Mouse (Mus musculus): ENCODE measurements around the gene Reps2. TPM values are rescaled to one million over a fixed set of nuclear protein-coding genes. Genes with fewer than 3 reads are reported as not detected.

The Reps2 gene
- polyA plus RNA-seq, 1 experiment: 0.01 TPM

DNA sequence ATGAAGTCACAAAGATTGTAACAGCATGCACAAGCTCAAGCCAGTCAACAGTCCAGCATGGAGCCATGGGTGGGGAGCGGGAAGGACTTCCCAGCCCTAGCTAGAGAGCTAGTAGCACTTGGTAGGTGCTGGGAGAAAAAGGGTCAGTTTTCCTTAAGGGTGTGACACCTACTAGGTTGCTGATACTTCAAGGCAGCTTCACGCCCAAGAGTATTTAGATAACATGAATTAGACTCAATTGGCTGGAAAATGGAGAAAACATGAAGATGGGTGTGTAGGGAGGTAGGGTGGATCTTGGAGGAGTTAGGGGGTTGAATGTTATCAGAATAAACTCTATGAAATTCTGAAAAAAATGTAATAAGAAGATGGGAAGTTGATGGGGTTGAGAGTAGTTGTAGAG lies 37.3 kb downstream of the Reps2 start:
- Histone ChIP-seq H3K9me3 (ENCODE audit: control insufficient read depth, low read length) (no peaks in the 10 kb centered on the region), H3K27me3 (ENCODE audit: control insufficient read depth) (no peaks in the 10 kb centered on the region), H3K36me3 (ENCODE audit: control insufficient read depth) (no peaks in the 10 kb centered on the region), H3K4me1 (ENCODE audit: control insufficient read depth) (peaks cover 6% of the 10 kb centered on the region), H3K4me3 (replicated peaks) (no peak overlapping the region)
- no peak for TF ChIP-seq TAL1 (IDR thresholded peaks at IDR 0.05; ENCODE audit: low read length)
- no peak for TF ChIP-seq GATA1 (IDR thresholded peaks at IDR 0.05; ENCODE audit: low read length)

DNA sequence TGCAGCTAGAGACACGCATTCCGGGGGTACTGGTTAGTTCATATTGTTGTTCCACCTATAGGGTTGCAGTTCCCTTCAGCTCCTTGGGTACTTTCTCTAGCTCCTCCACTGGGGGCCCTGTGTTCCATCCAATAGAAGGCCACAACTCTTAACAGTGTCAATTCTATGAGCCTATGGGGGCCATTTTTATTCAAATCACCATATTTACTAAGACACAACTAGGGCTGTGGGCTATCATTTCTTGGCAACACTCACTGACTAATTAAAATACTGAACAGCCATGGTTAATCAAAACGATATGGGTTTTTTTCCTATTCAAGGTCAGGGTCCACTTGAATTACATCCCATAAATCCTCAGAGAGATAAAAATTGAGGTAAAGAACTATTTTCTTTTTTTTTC lies 43.8 kb downstream of the Reps2 start:
- Histone ChIP-seq H3K4me1 (ENCODE audit: control insufficient read depth) (no peaks in the 10 kb centered on the region), H3K27me3 (ENCODE audit: control insufficient read depth) (no peaks in the 10 kb centered on the region), H3K9me3 (ENCODE audit: control insufficient read depth, low read length) (no peaks in the 10 kb centered on the region), H3K4me3 (replicated peaks) (no peak overlapping the region), H3K36me3 (ENCODE audit: control insufficient read depth) (no peaks in the 10 kb centered on the region)
- TF ChIP-seq GATA1 (IDR thresholded peaks at IDR 0.05; ENCODE audit: low read length) (no peak), TAL1 (IDR thresholded peaks at IDR 0.05; ENCODE audit: low read length) (no peak)

DNA sequence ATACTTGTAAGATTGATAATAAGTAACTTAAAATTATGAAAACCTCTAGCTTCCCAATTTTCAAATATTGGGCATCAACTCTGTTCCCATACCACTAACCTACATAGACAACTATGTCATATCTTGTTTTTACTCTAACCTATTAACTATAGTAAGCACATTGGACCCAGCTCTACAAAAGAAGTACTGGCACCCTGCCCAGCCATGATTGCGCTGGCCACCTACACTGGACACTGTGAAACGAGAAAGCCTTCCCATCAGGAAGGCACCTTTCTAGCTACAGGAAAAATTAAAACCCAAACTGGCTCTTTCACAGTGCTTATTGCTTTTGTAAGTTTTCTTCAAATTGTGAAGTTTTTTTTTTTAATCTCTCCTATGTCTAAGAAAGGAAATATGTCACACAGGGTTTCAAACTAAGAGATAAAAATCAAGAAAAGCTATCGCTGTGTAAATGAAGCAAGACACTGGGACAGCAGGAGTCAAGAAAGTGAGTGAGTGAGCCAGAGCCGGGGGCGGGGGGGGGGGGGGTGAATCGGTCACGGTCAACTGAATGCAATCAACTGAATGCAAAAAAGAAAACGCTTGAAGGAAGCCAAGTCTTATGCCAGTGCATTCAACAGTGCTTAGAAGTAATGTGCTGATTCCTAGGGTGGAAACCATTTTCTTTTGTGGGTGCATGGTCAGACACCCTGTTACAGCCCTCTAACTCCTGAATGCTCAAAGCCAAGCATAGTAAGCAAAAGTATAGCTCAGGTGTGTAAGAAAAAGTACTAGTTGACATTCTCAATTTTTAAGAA lies 52.2 kb downstream of the Reps2 start:
- Histone ChIP-seq H3K4me3 (replicated peaks) (no peak overlapping the region), H3K4me1 (ENCODE audit: control insufficient read depth) (no peaks in the 10 kb centered on the region), H3K27me3 (ENCODE audit: control insufficient read depth) (no peaks in the 10 kb centered on the region), H3K9me3 (ENCODE audit: control insufficient read depth, low read length) (no peaks in the 10 kb centered on the region), H3K36me3 (ENCODE audit: control insufficient read depth) (no peaks in the 10 kb centered on the region)
- TF ChIP-seq GATA1 (IDR thresholded peaks at IDR 0.05; ENCODE audit: low read length) (no peak), TAL1 (IDR thresholded peaks at IDR 0.05; ENCODE audit: low read length) (no peak)

DNA sequence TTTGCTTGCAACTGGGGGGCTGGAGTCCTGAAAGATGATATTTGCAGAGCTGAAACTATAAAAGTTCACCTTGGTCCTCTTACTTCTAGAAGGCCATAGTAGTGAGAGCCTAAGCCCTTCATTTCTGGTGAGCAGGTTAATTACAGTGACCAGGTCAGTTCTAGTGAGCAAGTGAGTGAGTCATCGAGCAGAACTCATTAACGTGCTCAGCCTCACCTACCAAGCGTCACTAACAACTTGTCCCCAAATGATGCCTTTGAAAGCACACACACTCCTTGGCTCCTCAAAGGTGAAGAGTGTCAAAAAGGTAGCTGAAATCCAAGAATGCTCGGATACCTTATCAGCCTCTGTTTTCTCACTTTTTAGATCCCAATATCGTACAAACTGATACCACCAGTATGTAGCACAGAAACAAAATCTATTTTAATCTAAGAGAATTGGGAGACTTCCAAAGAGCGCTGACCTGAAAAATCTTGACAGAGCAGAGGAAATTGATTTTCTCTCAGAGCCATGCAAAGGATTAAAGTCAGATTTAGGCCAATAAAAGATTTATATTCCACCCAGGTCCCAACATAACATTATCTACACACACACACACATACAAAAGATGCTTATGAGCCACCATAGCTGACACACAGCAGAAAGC lies 53.2 kb downstream of the Reps2 start:
- Histone ChIP-seq H3K27me3 (ENCODE audit: control insufficient read depth) (no peaks in the 10 kb centered on the region), H3K36me3 (ENCODE audit: control insufficient read depth) (no peaks in the 10 kb centered on the region), H3K4me1 (ENCODE audit: control insufficient read depth) (no peaks in the 10 kb centered on the region), H3K9me3 (ENCODE audit: control insufficient read depth, low read length) (no peaks in the 10 kb centered on the region), H3K4me3 (replicated peaks) (no peak overlapping the region)
- no peak for TF ChIP-seq GATA1 (IDR thresholded peaks at IDR 0.05; ENCODE audit: low read length)
- no peak for TF ChIP-seq TAL1 (IDR thresholded peaks at IDR 0.05; ENCODE audit: low read length)

DNA sequence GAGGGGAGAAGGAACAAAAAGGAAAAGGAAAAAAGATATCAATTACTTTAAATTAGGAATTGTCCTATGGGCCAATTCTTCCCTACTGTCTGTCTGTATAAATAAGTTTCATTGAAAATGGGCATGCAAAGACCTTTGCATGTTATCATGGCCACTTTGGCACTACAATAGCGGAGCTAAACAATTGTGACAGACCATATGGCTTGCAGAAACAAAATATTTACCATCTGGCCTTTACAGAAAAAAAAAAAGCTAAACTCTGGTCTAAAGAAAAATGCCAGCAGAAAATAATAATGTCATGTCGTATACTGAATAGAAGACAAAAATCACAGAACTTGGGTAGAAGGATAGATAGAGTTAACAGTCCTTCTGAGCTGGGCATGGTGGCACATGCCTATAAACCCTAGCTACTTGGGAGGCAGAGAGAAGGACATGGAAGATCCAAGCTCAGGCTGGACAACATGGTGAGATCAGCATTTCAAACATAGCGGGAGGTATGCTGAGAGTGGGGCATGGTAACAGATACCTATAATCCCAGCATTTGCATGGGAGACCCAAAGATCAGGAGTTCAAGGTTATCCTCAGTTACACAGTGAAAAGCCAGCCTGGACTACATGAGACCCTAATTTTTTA lies 54.2 kb downstream of the Reps2 start:
- no peaks in the 10 kb centered on the region for H3K36me3 ChIP-seq (ENCODE audit: control insufficient read depth)
- TF ChIP-seq GATA1 (IDR thresholded peaks at IDR 0.05; ENCODE audit: low read length): no peak
- no peak for TF ChIP-seq TAL1 (IDR thresholded peaks at IDR 0.05; ENCODE audit: low read length)
- no peaks in the 10 kb centered on the region for H3K4me1 ChIP-seq (ENCODE audit: control insufficient read depth)
- no peaks in the 10 kb centered on the region for H3K27me3 ChIP-seq (ENCODE audit: control insufficient read depth)
- no peaks in the 10 kb centered on the region for H3K9me3 ChIP-seq (ENCODE audit: control insufficient read depth, low read length)
- H3K4me3 ChIP-seq (replicated peaks): no peak overlapping the region

DNA sequence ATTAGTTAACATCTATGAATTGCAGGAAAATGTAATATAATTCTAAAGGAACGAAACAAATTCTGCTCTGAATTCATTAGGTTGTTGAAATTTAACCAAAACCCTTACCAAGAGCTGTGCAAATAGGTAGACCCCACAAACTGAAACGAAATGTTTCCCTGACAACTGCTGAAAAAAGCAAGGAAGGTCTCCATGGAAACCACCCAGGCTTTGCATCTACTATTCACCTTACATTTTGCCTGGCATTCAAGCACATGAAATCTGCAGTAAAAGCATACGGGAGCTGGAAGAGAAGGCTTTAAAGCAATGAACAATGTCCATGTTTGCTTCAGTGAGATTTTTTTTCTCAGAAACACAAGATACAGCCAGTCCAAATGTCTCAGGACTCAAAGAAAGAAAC lies 59.1 kb downstream of the Reps2 start:
- no peaks in the 10 kb centered on the region for H3K36me3 ChIP-seq (ENCODE audit: control insufficient read depth)
- H3K4me1 ChIP-seq (ENCODE audit: control insufficient read depth): no peaks in the 10 kb centered on the region
- H3K27me3 ChIP-seq (ENCODE audit: control insufficient read depth): peaks cover 2% of the 10 kb centered on the region; the same call in 1 of the 2 replicates
- no peak overlapping the region for H3K4me3 ChIP-seq (replicated peaks)
- no peak for TF ChIP-seq TAL1 (IDR thresholded peaks at IDR 0.05; ENCODE audit: low read length)
- no peak for TF ChIP-seq GATA1 (IDR thresholded peaks at IDR 0.05; ENCODE audit: low read length)
- H3K9me3 ChIP-seq (ENCODE audit: control insufficient read depth, low read length): no peaks in the 10 kb centered on the region

DNA sequence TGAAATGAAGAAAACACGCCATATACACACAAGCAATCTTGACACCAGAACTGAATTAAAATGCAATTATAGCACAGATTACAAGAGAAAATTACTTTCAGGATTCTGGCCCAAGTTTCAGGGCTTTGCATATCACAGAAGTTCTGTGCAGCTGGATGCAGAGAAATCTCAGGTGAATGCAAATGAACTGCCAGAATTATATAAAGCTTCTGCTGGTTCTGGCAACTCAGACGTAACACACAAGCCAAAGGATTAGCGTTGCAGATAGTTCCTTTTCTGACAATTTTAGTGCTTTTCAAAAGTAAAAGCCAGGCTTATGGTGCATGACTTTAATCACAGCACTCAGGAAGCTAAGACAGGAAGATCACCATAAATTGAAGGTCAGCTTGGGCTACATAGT lies 62.9 kb downstream of the Reps2 start:
- Histone ChIP-seq H3K36me3 (ENCODE audit: control insufficient read depth) (no peaks in the 10 kb centered on the region), H3K4me3 (replicated peaks) (no peak overlapping the region), H3K27me3 (ENCODE audit: control insufficient read depth) (peaks cover 2% of the 10 kb centered on the region; the same call in 1 of the 2 replicates), H3K4me1 (ENCODE audit: control insufficient read depth) (no peaks in the 10 kb centered on the region), H3K9me3 (ENCODE audit: control insufficient read depth, low read length) (no peaks in the 10 kb centered on the region)
- TF ChIP-seq TAL1 (IDR thresholded peaks at IDR 0.05; ENCODE audit: low read length) (no peak), GATA1 (IDR thresholded peaks at IDR 0.05; ENCODE audit: low read length) (no peak)

DNA sequence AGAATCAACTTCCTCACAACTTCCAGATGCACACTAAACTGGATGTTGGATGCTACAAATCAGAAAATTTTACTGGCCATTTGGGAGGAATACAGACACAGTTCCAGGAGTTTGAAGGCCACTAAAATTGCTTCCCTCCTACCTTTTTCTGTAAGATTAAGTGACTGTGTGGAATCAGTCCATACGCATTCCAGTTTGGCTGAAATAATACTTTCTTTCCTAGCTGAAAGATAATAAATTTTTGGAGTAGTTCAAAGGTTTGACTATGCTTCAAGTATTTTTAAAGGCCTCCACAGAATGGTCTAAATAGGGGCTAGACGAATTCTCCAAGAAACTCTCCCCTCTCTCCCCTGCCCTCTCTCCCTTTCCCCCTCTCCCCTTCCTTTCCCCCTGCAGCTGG lies 75.0 kb downstream of the Reps2 start:
- TF ChIP-seq GATA1 (IDR thresholded peaks at IDR 0.05; ENCODE audit: low read length) (no peak), TAL1 (IDR thresholded peaks at IDR 0.05; ENCODE audit: low read length) (no peak)
- Histone ChIP-seq H3K4me3 (replicated peaks) (no peak overlapping the region), H3K27me3 (ENCODE audit: control insufficient read depth) (no peaks in the 10 kb centered on the region), H3K36me3 (ENCODE audit: control insufficient read depth) (no peaks in the 10 kb centered on the region), H3K4me1 (ENCODE audit: control insufficient read depth) (no peaks in the 10 kb centered on the region), H3K9me3 (ENCODE audit: control insufficient read depth, low read length) (no peaks in the 10 kb centered on the region)

DNA sequence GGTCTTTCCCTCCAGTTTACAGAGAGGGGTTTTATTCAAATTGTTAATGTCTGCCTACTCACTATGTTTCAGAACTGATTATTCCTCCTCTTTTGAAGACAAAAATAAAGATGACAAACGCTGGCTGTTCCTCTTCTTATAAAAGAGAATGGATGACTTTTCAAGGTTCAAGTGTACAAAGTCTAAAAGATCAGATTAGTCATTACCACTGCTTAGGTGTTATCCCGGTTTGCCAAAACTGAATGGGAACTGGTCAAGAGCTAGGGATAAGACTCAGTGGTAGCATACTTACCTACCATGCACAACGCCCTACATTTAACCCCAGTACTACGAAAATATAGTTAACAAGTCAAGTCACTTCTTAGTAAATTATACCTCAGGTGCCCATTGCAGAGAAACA lies 77.9 kb downstream of the Reps2 start:
- Histone ChIP-seq H3K4me1 (ENCODE audit: control insufficient read depth) (no peaks in the 10 kb centered on the region), H3K9me3 (ENCODE audit: control insufficient read depth, low read length) (no peaks in the 10 kb centered on the region), H3K4me3 (replicated peaks) (no peak overlapping the region), H3K27me3 (ENCODE audit: control insufficient read depth) (no peaks in the 10 kb centered on the region), H3K36me3 (ENCODE audit: control insufficient read depth) (no peaks in the 10 kb centered on the region)
- TF ChIP-seq GATA1 (IDR thresholded peaks at IDR 0.05; ENCODE audit: low read length): no peak
- TF ChIP-seq TAL1 (IDR thresholded peaks at IDR 0.05; ENCODE audit: low read length): no peak

Data from erythroblast, embryonic 14.5 days (primary cell).